Mouse (Mus musculus): ENCODE data around the gene Pced1b. TPM values are rescaled to one million over a fixed set of nuclear protein-coding genes. Genes with fewer than 3 reads are reported as not detected.

The Pced1b gene
- total and polyA plus RNA-seq, 3 experiments, result 17.9 to 27.5 (median 25.7) TPM

GRCm38 (mm10) chr15:97404483-97404882 lies 157.6 kb downstream of the Pced1b start:
- no peak for DNase-seq

- no peak for DNase-seq
Measured at GRCm38 (mm10) chr15:97404998-97405397, 158.1 kb downstream of the Pced1b start.

GRCm38 (mm10) chr15:97406105-97406504 lies 159.2 kb downstream of the Pced1b start:
- no peak for DNase-seq

- DNase-seq, result no peak
Measured at GRCm38 (mm10) chr15:97407496-97408454, 160.9 kb downstream of the Pced1b start.

GRCm38 (mm10) chr15:97411136-97411535 lies 164.2 kb downstream of the Pced1b start:
- DNase-seq, result no peak

- DNase-seq, result no peak
Measured at GRCm38 (mm10) chr15:97411671-97412070, 164.8 kb downstream of the Pced1b start.

- no peak for DNase-seq
Measured at GRCm38 (mm10) chr15:97412308-97412707, 165.4 kb downstream of the Pced1b start.

- no peak for DNase-seq
Measured at GRCm38 (mm10) chr15:97412861-97413260, 166.0 kb downstream of the Pced1b start.

GRCm38 (mm10) chr15:97414718-97415413 lies 168.0 kb downstream of the Pced1b start:
- no peak for DNase-seq

GRCm38 (mm10) chr15:97415426-97415946 lies 168.6 kb downstream of the Pced1b start:
- DNase-seq, result no peak

- DNase-seq, result no peak
Measured at GRCm38 (mm10) chr15:97420292-97420691, 173.4 kb downstream of the Pced1b start.

GRCm38 (mm10) chr15:97421533-97421932 lies 174.6 kb downstream of the Pced1b start:
- no peak for DNase-seq

GRCm38 (mm10) chr15:97422212-97422944 lies 175.5 kb downstream of the Pced1b start:
- DNase-seq, result no peak

GRCm38 (mm10) chr15:97424375-97424774 lies 177.5 kb downstream of the Pced1b start:
- no peak for DNase-seq

- DNase-seq, result no peak
Measured at GRCm38 (mm10) chr15:97424961-97425360, 178.1 kb downstream of the Pced1b start.

- no peak for DNase-seq
Measured at GRCm38 (mm10) chr15:97429201-97429900, 182.4 kb downstream of the Pced1b start.

- no peak for DNase-seq
Measured at GRCm38 (mm10) chr15:97431533-97431932, 184.6 kb downstream of the Pced1b start.

GRCm38 (mm10) chr15:97432221-97432620 lies 185.3 kb downstream of the Pced1b start:
- no peak for DNase-seq
